Mouse (Mus musculus) heart, embryonic 11.5 days (tissue): Measurements from ENCODE around the gene Rapgef4. TPM values are rescaled to one million over a fixed set of nuclear protein-coding genes. Genes with fewer than 3 reads are reported as not detected.

ENCODE experiments used
- ATAC-seq: fragments of 200-750 bp; cut with Nextera tagmentation; replicated peaks from 2 replicates; pipeline ENCODE4 v1.8.0; 2017; ENCODE audit warnings: moderate library complexity; ENCODE audit not compliant: insufficient number of reproducible peaks, low FRiP score, low TSS enrichment
- H3K27ac ChIP-seq: fragments of 300-500 bp; sonication (generic); 2 replicates; pipeline ENCODE4 v1.5.1; 2014; ENCODE audit warnings: mild to moderate bottlenecking, low read depth, low read length
- H3K27me3 ChIP-seq: fragments of 300-500 bp; sonication (generic); 2 replicates; pipeline ENCODE4 v1.6.1; 2014; ENCODE audit warnings: mild to moderate bottlenecking, low read length, mixed read lengths; ENCODE audit not compliant: control insufficient read depth, insufficient read depth
- H3K36me3 ChIP-seq: fragments of 300-500 bp; sonication (generic); 2 replicates; pipeline ENCODE4 v1.6.1; 2014; ENCODE audit warnings: mild to moderate bottlenecking, low read length, moderate library complexity, mixed read lengths; ENCODE audit not compliant: control insufficient read depth, insufficient read depth
- H3K4me1 ChIP-seq: fragments of 300-500 bp; sonication (generic); 2 replicates; pipeline ENCODE4 v1.6.1; 2014; ENCODE audit warnings: low read length; ENCODE audit not compliant: control insufficient read depth, insufficient read depth
- H3K4me2 ChIP-seq: fragments of 300-500 bp; sonication (generic); 2 replicates; pipeline ENCODE4 v1.6.1; 2014; ENCODE audit warnings: mild to moderate bottlenecking, moderate library complexity
- H3K4me3 ChIP-seq: fragments of 300-500 bp; sonication (generic); 2 replicates; pipeline ENCODE4 v1.5.1; 2014; ENCODE audit warnings: low read depth, low read length
- H3K9ac ChIP-seq: fragments of 300-500 bp; sonication (generic); 2 replicates; pipeline ENCODE4 v1.6.1; 2014; ENCODE audit warnings: mild to moderate bottlenecking, low read depth, low read length, moderate library complexity
- H3K9me3 ChIP-seq: fragments of 300-500 bp; sonication (generic); replicated peaks from 2 replicates; pipeline ENCODE4 v1.6.1; 2016; ENCODE audit warnings: low read length; ENCODE audit not compliant: control insufficient read depth
- WGBS: fragments of 180-500 bp; shearing (Covaris S2); extraction: QIAGEN DNeasy Blood & Tissue Kit; methylation state at CpG from one replicate; pipeline ENCODE4 v1.1.7; 2014; ENCODE audit not compliant: insufficient replicate concordance; 5-methylcytosine and 5-hydroxymethylcytosine counted together
- polyA plus RNA-seq: library from polyadenylated mRNA; unstranded; fragments of >200 nt; fragmentation: Nextera tagmentation; extraction: Ambion mirVana; gene quantifications from 2 replicates; pipeline ENCODE4 v1.2.1, GENCODE M21; 2014

Gene Rapgef4
- polyA plus RNA-seq, 1 experiment from 2014 or later = 4.0 TPM

DNA sequence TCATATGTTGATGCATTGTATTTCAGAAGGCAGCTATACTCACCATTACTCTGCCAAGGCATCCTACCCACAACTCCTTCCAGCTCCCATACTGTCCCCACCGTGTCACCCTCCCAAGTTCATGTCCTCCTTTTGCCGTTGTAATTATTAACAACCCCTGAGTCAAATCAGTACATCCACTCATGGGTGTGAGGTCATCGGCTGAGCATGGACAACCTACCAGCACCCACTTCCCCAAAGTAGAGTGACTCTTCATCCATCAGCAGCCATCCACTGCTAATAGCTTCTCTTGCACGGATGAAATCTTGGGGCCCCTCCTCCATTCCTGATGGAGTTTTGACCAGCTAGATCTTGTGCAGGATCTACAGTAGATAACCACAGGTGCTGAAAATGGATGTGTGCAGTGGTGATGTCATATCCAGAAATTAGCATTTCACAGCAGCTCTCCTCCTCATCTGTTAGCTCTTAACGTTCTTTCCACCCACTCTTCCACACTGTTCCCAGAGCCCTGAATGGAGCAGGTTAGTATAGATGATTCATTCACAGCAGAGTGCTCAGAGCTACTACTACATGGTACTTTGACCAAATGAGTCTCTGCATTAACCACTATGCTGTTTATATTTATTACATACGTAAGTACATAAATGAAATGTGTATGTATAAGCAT lies 281.9 kb downstream of the Rapgef4 start:
- no peak for ATAC-seq
- 79% methylated on average over 6 of the region's 6 CpGs for WGBS
- Histone ChIP-seq H3K9me3 (no peaks in the 10 kb centered on the region; the same call in 1 of the 2 replicates), H3K4me1 (no peaks in the 10 kb centered on the region), H3K4me2 (no peak overlapping the region), H3K36me3 (no peaks in the 10 kb centered on the region), H3K4me3 (no peak overlapping the region), H3K27ac (no peak overlapping the region), H3K27me3 (no peaks in the 10 kb centered on the region), H3K9ac (no peak overlapping the region)

DNA sequence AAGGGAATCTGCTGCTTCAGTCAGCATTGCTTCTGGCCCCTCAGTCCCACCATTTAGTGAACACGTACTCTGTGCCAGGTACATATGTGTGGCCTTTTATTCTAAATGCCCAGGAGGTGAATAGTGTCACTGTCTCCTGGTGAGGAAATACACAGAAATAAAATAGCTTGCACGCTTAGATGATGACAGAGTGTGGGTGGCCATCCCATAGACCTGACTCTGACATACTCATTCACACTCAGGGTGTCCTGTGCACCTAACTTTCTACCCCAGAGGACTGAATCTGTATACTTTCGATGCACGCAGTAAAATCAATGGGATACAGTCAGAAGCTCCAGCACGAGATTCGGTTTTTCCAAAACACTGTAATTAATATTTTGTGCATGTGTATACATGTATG lies 286.4 kb downstream of the Rapgef4 start:
- WGBS = 81% methylated on average over 6 of the region's 6 CpGs

DNA sequence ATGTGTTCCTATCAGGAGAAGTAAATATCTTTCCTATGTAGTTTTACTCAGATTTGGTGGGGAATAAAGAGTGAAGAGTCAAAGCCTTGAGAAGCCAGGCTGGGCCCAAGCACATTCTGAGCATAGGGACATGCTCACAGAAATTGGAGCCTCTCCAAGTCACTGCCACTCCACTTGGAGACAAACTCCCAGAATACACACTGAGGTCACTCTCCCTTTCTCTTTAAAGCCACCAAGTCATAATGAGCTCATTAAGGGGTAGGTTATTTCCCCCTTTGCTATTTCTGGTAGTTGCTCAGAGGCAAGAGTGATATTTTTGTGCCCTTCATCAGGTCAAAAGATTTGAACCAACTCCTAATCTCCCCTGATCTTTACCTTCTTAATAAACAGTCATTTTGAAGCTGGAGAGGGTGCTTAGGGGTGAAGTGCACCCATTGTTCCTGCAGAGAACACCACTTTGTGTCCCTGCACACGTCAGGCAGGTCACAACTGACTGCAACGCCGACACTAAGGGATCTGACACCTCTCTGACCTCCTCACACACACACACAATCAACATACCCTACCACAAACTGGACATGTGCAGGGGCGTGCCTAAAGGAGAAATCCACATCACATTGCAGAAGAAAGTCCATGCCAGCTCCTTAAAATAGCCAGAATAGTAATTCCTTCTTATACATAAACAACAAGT lies 288.8 kb downstream of the Rapgef4 start:
- peak overlapping the region; percentile 0; the same call in 1 of the 2 replicates for H3K9ac ChIP-seq
- ATAC-seq = no peak; the same call in 1 of the 2 replicates

More for the DNA sequence above, 286.4 kb downstream of the Rapgef4 start:
- H3K9me3 ChIP-seq = no peaks in the 10 kb centered on the region; the same call in 1 of the 2 replicates
- no peaks in the 10 kb centered on the region for H3K36me3 ChIP-seq
- H3K27me3 ChIP-seq = no peaks in the 10 kb centered on the region
- H3K4me3 ChIP-seq = no peak overlapping the region
- no peak overlapping the region for H3K4me2 ChIP-seq
- no peak overlapping the region for H3K9ac ChIP-seq
- ATAC-seq = no peak
- peaks cover 12% of the 10 kb centered on the region for H3K4me1 ChIP-seq
- H3K27ac ChIP-seq = no peak overlapping the region

DNA sequence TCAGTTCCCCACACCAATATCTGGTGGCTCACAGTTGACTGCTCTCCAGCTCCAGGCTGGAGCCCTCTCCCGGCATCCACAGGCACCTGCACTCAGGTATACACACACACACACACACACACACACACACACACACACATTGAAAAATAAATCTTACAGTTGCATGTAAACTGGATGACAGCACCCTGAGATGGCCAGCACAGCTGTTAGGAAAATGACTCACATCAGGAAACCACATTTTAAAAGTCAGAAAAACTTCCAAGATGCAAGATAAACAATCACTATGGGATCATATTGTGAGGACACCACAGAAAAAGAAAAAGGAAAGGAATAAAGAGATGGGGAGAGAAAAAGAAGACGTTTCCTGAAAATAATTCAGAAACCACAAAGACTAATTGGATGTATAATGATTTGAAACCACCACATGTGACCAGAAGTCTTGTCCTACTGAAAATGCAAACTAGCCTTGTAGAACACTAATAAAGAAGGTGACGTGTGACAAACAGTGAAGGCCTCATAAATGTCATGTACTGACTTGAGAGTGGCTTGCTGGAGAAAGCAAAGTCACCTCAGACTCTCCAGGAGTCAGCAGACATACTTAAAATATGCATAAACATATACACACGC lies 297.3 kb downstream of the Rapgef4 start:
- no peaks in the 10 kb centered on the region for H3K4me1 ChIP-seq
- no peak overlapping the region for H3K4me2 ChIP-seq
- no peaks in the 10 kb centered on the region for H3K27me3 ChIP-seq
- no peaks in the 10 kb centered on the region for H3K9me3 ChIP-seq
- 70% methylated on average over 4 of the region's 4 CpGs for WGBS
- H3K4me3 ChIP-seq = no peak overlapping the region
- no peak for ATAC-seq
- no peaks in the 10 kb centered on the region for H3K36me3 ChIP-seq
- H3K9ac ChIP-seq = no peak overlapping the region
- no peak overlapping the region for H3K27ac ChIP-seq

More for the DNA sequence above, 288.8 kb downstream of the Rapgef4 start:
- Histone ChIP-seq H3K4me2 (no peak overlapping the region; the same call in 1 of the 2 replicates), H3K4me1 (peaks cover 12% of the 10 kb centered on the region), H3K4me3 (no peak overlapping the region), H3K9me3 (no peaks in the 10 kb centered on the region; the same call in 1 of the 2 replicates), H3K36me3 (no peaks in the 10 kb centered on the region), H3K27me3 (no peaks in the 10 kb centered on the region), H3K27ac (peak overlapping the region; percentile 79)
- WGBS = 39% methylated on average over 4 of the region's 4 CpGs

DNA sequence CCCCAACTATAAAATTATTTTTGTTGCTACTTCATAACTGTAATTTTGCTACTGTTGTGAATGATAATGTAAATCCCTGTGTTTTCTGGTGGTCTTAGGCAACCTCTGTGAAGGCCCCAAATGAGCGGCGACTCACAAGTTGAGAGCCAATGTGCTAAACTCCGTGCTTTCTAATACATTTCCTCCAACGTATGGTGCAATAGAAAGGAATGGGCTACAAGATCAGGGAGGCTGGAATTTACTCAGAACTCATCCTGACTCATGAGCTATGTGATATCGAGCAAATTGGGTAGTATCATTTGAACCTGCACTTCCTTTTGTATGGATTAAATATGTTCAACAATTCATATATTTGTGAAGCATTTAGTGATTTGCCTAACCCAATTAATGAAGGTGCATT lies 299.5 kb downstream of the Rapgef4 start:
- ATAC-seq = no peak
- H3K9me3 ChIP-seq = no peaks in the 10 kb centered on the region
- no peak overlapping the region for H3K4me2 ChIP-seq
- H3K4me1 ChIP-seq = peaks cover 7% of the 10 kb centered on the region; the same call in 1 of the 2 replicates
- H3K36me3 ChIP-seq = no peaks in the 10 kb centered on the region
- H3K4me3 ChIP-seq = no peak overlapping the region
- no peak overlapping the region for H3K27ac ChIP-seq
- H3K27me3 ChIP-seq = no peaks in the 10 kb centered on the region
- WGBS = 89% methylated on average over 5 of the region's 5 CpGs
- H3K9ac ChIP-seq = no peak overlapping the region

DNA sequence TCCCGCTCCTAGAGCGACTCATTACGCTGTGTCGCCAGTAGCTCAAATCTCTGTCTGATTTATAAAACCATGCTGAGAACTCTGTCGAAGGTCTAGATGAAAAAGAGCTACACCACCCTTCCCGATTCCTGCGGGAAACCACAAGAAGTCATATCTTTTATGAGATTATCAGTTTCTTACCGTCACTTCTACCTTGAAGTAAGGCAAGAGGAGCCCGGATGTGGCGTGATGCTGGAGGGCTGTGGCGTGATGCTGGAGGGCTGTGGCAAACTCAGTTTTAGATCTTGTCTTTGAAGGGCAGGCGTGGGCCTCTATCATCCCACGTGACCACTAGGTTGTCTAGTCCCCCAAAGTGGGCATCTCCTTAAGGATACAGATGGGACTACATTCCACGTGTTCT lies 300.9 kb downstream of the Rapgef4 start:
- Histone ChIP-seq H3K27me3 (no peaks in the 10 kb centered on the region), H3K36me3 (no peaks in the 10 kb centered on the region), H3K4me1 (peaks cover 7% of the 10 kb centered on the region; the same call in 1 of the 2 replicates), H3K9me3 (no peaks in the 10 kb centered on the region), H3K4me3 (no peak overlapping the region), H3K4me2 (no peak overlapping the region), H3K9ac (no peak overlapping the region), H3K27ac (no peak overlapping the region)
- no peak for ATAC-seq
- 89% methylated on average over 14 of the region's 14 CpGs for WGBS

DNA sequence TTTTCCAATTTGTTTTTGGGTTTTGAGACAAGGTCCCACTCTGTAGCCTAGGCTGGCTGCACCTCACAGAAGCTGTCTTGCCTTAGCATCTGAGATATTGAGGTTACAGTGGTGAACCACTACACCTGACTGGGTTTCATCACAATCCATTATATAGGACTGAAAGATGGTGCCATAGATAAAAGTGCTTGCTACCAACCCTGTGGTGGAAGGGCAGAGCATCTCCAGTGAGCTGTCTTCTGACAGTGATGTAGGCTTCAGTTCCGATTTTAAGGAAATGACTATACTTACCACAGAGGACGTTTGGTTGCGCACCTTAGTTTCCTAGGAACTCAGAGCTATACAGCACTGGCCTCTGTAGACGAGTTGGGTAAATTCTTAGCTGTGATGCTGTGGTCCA lies 301.7 kb downstream of the Rapgef4 start:
- ATAC-seq = no peak
- H3K4me3 ChIP-seq = no peak overlapping the region
- no peak overlapping the region for H3K9ac ChIP-seq
- H3K27me3 ChIP-seq = no peaks in the 10 kb centered on the region
- H3K4me2 ChIP-seq = no peak overlapping the region
- WGBS = 69% methylated on average over 4 of the region's 4 CpGs
- H3K9me3 ChIP-seq = no peaks in the 10 kb centered on the region
- H3K27ac ChIP-seq = no peak overlapping the region
- H3K4me1 ChIP-seq = peaks cover 8% of the 10 kb centered on the region
- H3K36me3 ChIP-seq = no peaks in the 10 kb centered on the region

DNA sequence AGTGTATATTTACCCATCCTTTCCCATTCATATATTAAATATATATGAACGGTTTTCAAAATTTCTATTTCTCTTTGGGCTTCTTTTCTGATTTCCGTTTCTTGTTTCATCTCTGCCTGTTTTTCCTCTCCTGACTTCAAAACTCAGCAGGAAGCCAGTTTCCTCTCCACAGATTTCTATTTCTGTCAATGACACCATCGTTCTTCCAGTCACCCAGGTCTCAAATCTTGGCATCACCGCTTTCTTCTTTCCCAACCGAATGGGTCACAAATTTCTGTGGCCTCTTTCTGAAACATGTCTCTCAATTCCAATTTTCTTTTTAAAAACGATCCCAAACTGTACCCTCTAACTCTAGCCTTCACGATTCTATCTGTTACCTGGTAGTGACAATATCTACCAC lies 303.6 kb downstream of the Rapgef4 start:
- Histone ChIP-seq H3K36me3 (no peaks in the 10 kb centered on the region), H3K9ac (peak overlapping the region; percentile 99; the same call in 1 of the 2 replicates), H3K27ac (peak overlapping the region; percentile 95; the same call in 1 of the 2 replicates), H3K4me3 (no peak overlapping the region), H3K27me3 (no peaks in the 10 kb centered on the region), H3K9me3 (no peaks in the 10 kb centered on the region), H3K4me2 (peak overlapping the region; percentile 73), H3K4me1 (peaks cover 15% of the 10 kb centered on the region)
- 49% methylated on average over 7 of the region's 7 CpGs for WGBS
- ATAC-seq = no peak
